Mouse (Mus musculus) brain, embryonic 14.5 days (tissue): ENCODE measurements at regions not wholly inside any gene's neighbourhood (a gene's known extent, or its start where the extent isn't known, plus 50 kb on each side); places are given as distances from the start of the nearest gene placed in this dataset.

Experiments used
- CTCF ChIP-seq: fragments of 200-500 bp; IDR thresholded peaks from 2 replicates; pipeline ENCODE4 v1.5.1; 2012; ENCODE audit warnings: inconsistent platforms, mild to moderate bottlenecking, moderate library complexity, borderline replicate concordance; ENCODE audit not compliant: insufficient read depth, insufficient read length; ENCODE audit errors: extremely low read depth
- POLR2A ChIP-seq: fragments of 200-500 bp; IDR thresholded peaks from 2 replicates; pipeline ENCODE4 v1.6.1; 2012; ENCODE audit warnings: mild to moderate bottlenecking, inconsistent platforms, borderline replicate concordance; ENCODE audit not compliant: poor library complexity, insufficient read depth, insufficient read length, severe bottlenecking; ENCODE audit errors: extremely low read depth

- TF ChIP-seq CTCF: no peak
- no peak for TF ChIP-seq POLR2A
Measured at GRCm38 (mm10) chr8:26854557-26855238, 122.4 kb upstream of the Zfp703 start.
